ENCODE assay signal across 1 mouse cellular context in genomic region chr5:134576517-134577220, GRCm38 (mm10).
TF ChIP-seq lines count a peak whose summit lies in the region.

No protein-coding gene starts in this region.

TF ChIP-seq in CH12.LX, 34 proteins besides CTCF, POLR2A, EP300 and RAD21:
- TF ChIP-seq NRF1 (IDR thresholded peaks at IDR 0.05; ENCODE audit: low read depth, low read length): no peak
- peak; percentile 27; the same call in 1 of the 2 replicates for TF ChIP-seq SMC3 (IDR thresholded peaks at IDR 0.05; ENCODE audit: low read depth, low read length)
